Mouse (Mus musculus): Measurements from ENCODE around the gene Atf6b. TPM values are rescaled to one million over a fixed set of nuclear protein-coding genes. Genes with fewer than 3 reads are reported as not detected.
A peak's percentile ranks its signal among the peaks of the same experiment; 100 is the strongest.

Gene Atf6b
- total and polyA plus RNA-seq, 3 experiments: 45.3 to 101 TPM; not detected in 1

- Histone ChIP-seq H3K36me3 (ENCODE audit: control insufficient read depth in 1 of 2, insufficient read depth in 2 of 2, low read length in 2 of 2) (peaks cover 0 to 3% of the 10 kb centered on the region in 2 experiments; a peak in 1 of 4 replicates), H3K27me3 (ENCODE audit: control insufficient read depth in 1 of 2, insufficient read depth in 2 of 2, low read length in 2 of 2) (no peaks in the 10 kb centered on the region), H3K79me2 (ENCODE audit: control insufficient read depth, insufficient read depth, low read length, poor library complexity) (no peaks in the 10 kb centered on the region), H3K4me1 (ENCODE audit: control insufficient read depth in 1 of 2, insufficient read depth in 2 of 2, low read length in 2 of 2) (peaks cover 0 to 23% of the 10 kb centered on the region in 2 experiments; a peak in 3 of 4 replicates), H3K9ac (ENCODE audit: control insufficient read depth, low read depth, low read length, poor library complexity, severe bottlenecking) (peak overlapping the region; percentile 21), H3K9me3 (replicated peaks; ENCODE audit: insufficient read depth, low read length) (no peaks in the 10 kb centered on the region), H3K27ac (ENCODE audit: control insufficient read depth, low read depth, low read length) (0 out of 2 replicates have a peak overlapping the region, but pooled peaks have one; percentile 6), H3K4me3 (ENCODE audit: control insufficient read depth in 1 of 2, insufficient read depth in 1 of 2, low read depth in 2 of 2, low read length in 2 of 2) (peak overlapping the region in 1 of 2 experiments; percentile 64; a peak in 2 of 4 replicates)
- DNase-seq (ENCODE audit: low read depth, low spot score): peak; percentile 41
- TF ChIP-seq MXI1 (IDR thresholded peaks at IDR 0.05; ENCODE audit: low read depth, low read length) (peak; percentile 59; the same call in 1 of the 2 replicates), MAZ (IDR thresholded peaks at IDR 0.05; ENCODE audit: low read depth, low read length) (no peak)
Observed at GRCm38 (mm10) chr17:34659897-34660214, 12.9 kb downstream of the Atf6b start.

GRCm38 (mm10) chr17:34660259-34660820 lies 13.4 kb downstream of the Atf6b start:
- H3K79me2 ChIP-seq (ENCODE audit: control insufficient read depth, insufficient read depth, low read length, poor library complexity): no peaks in the 10 kb centered on the region
- peak overlapping the region; percentile 24 for H3K9ac ChIP-seq (ENCODE audit: control insufficient read depth, low read depth, low read length, poor library complexity, severe bottlenecking)
- H3K4me3 ChIP-seq (ENCODE audit: control insufficient read depth in 1 of 2, insufficient read depth in 1 of 2, low read depth in 2 of 2, low read length in 2 of 2): peak overlapping the region; percentile 6 to 64; a peak in 3 of 4 replicates
- no peak for TF ChIP-seq ZMIZ1 (IDR thresholded peaks at IDR 0.05; ENCODE audit: low read depth, low read length)
- TF ChIP-seq ZC3H11A (IDR thresholded peaks at IDR 0.05; ENCODE audit: low read depth, low read length): no peak
- no peak for TF ChIP-seq GABPA (IDR thresholded peaks at IDR 0.05; ENCODE audit: low read depth, low read length)
- no peak for TF ChIP-seq NRF1 (IDR thresholded peaks at IDR 0.05; ENCODE audit: insufficient read depth, low read depth, low read length, poor library complexity, severe bottlenecking)
- TF ChIP-seq MAZ (IDR thresholded peaks at IDR 0.05; ENCODE audit: low read depth, low read length): no peak
- TF ChIP-seq TBP (IDR thresholded peaks at IDR 0.05; ENCODE audit: low read depth, low read length): no peak
- no peak for TF ChIP-seq CTCF (IDR thresholded peaks at IDR 0.05 in 2 of 3, conservative IDR thresholded peaks at IDR 0.05 in 1 of 3; ENCODE audit: control insufficient read depth in 1 of 3, insufficient read depth in 1 of 3, low read depth in 2 of 3, low read length in 3 of 3, poor library complexity in 1 of 3, severe bottlenecking in 1 of 3)
- no peak for TF ChIP-seq MEF2A (IDR thresholded peaks at IDR 0.05; ENCODE audit: extremely low read depth, insufficient replicate concordance, low read depth, low read length, poor library complexity, severe bottlenecking)
- TF ChIP-seq BHLHE40 (IDR thresholded peaks at IDR 0.05; ENCODE audit: borderline replicate concordance, low read depth, low read length): no peak
- no peak for TF ChIP-seq NELFE (IDR thresholded peaks at IDR 0.05; ENCODE audit: low read depth, low read length)
- TF ChIP-seq E2F4 (IDR thresholded peaks at IDR 0.05; ENCODE audit: borderline replicate concordance, low read depth, low read length): no peak
- TF ChIP-seq TAL1 (IDR thresholded peaks at IDR 0.05; ENCODE audit: low read length): no peak
- TF ChIP-seq MYC (IDR thresholded peaks at IDR 0.05; ENCODE audit: low read depth, low read length): no peak
- no peak for TF ChIP-seq CHD1 (IDR thresholded peaks at IDR 0.05; ENCODE audit: low read depth, low read length)
- TF ChIP-seq ELF1 (IDR thresholded peaks at IDR 0.05; ENCODE audit: low read depth, low read length): no peak
- TF ChIP-seq GATA1 (IDR thresholded peaks at IDR 0.05; ENCODE audit: low read depth, low read length): no peak
- no peak for TF ChIP-seq MAFK (IDR thresholded peaks at IDR 0.05; ENCODE audit: borderline replicate concordance, low read depth, low read length)
- H3K36me3 ChIP-seq (ENCODE audit: control insufficient read depth in 1 of 2, insufficient read depth in 2 of 2, low read length in 2 of 2): peaks cover 0 to 3% of the 10 kb centered on the region in 2 experiments; a peak in 1 of 4 replicates
- peaks cover 0 to 23% of the 10 kb centered on the region in 2 experiments; a peak in 3 of 4 replicates for H3K4me1 ChIP-seq (ENCODE audit: control insufficient read depth in 1 of 2, insufficient read depth in 2 of 2, low read length in 2 of 2)
- H3K27me3 ChIP-seq (ENCODE audit: control insufficient read depth in 1 of 2, insufficient read depth in 2 of 2, low read length in 2 of 2): no peaks in the 10 kb centered on the region
- no peaks in the 10 kb centered on the region for H3K9me3 ChIP-seq (replicated peaks; ENCODE audit: insufficient read depth, low read length)
- no peak overlapping the region for H3K27ac ChIP-seq (ENCODE audit: control insufficient read depth, low read depth, low read length)
- DNase-seq (ENCODE audit: low read depth, low spot score): peak; percentile 39

Data from MEL (cell line).